8 mouse cellular contexts compared by ENCODE assay signal in genomic region chr13:55321434-55322129, GRCm38 (mm10). TPM values are rescaled to one million over a fixed set of nuclear protein-coding genes. Genes with fewer than 3 reads are reported as not detected.
A peak's percentile ranks its signal among the peaks of the same experiment; 100 is the strongest.
DNase-seq lines count a peak whose midpoint lies in the region; ATAC-seq and TF ChIP-seq lines count a peak whose summit lies in the region.

TSS of gene Rab24 (minus strand) at chr13:55321946.

- H3K4me2 ChIP-seq in forebrain, embryonic 15.5 days (replicated peaks) = peak within 1 kb of the TSS; percentile 96
- peak within 1 kb of the TSS; percentile 96 for H3K4me2 ChIP-seq in lung, embryonic 14.5 days

- H3K27me3 ChIP-seq in forebrain, embryonic 15.5 days = no peaks in the 10 kb centered on the region
- H3K27me3 ChIP-seq in lung, embryonic 14.5 days (ENCODE audit: insufficient read depth, low read length) = no peaks in the 10 kb centered on the region

- peaks cover 41% of the 10 kb centered on the region for H3K36me3 ChIP-seq in ES-E14 (ENCODE audit: control insufficient read depth, insufficient read depth, low read length, poor library complexity, severe bottlenecking)
- H3K36me3 ChIP-seq in forebrain, embryonic 15.5 days = peaks cover 50% of the 10 kb centered on the region
- peaks cover 68% of the 10 kb centered on the region for H3K36me3 ChIP-seq in lung, embryonic 14.5 days (ENCODE audit: insufficient read depth)

- peak within 1 kb of the TSS; percentile 91 for H3K9ac ChIP-seq in ES-E14 (ENCODE audit: insufficient read depth, low read depth, low read length, poor library complexity, severe bottlenecking)
- H3K9ac ChIP-seq in forebrain, embryonic 15.5 days (replicated peaks) = peak within 1 kb of the TSS; percentile 86
- peak within 1 kb of the TSS; percentile 91 for H3K9ac ChIP-seq in lung, embryonic 14.5 days

- in situ Hi-C loops in ES-E14 (cut with MboI; ENCODE audit: low sequenced_read_pairs in 2 of 2, unreplicated experiment in 2 of 2) = no loop called here

- ATAC-seq in forebrain, embryonic 15.5 days (replicated peaks) = peak; percentile 90
- ATAC-seq in lung, embryonic 14.5 days (ENCODE audit: insufficient read depth) = peak; percentile 92
- ATAC-seq in neutrophil, adult 5-6 weeks (ENCODE audit: extremely low read depth, insufficient number of reproducible peaks, low FRiP score, poor library complexity, severe bottlenecking) = peak; percentile 67

- peak within 1 kb of the TSS; percentile 72 for H3K27ac ChIP-seq in ES-E14 (ENCODE audit: insufficient read depth, low read depth, low read length, poor library complexity, severe bottlenecking)
- peak within 1 kb of the TSS; percentile 71 for H3K27ac ChIP-seq in forebrain, embryonic 15.5 days (replicated peaks)
- H3K27ac ChIP-seq in lung, embryonic 14.5 days (ENCODE audit: low read depth) = peak within 1 kb of the TSS; percentile 83

- under 1% methylated on average over 73 of the region's 73 CpGs for WGBS in forebrain, embryonic 15.5 days
- WGBS in lung, embryonic 14.5 days = under 1% methylated on average over 73 of the region's 73 CpGs

- peak within 1 kb of the TSS; percentile 92 to 97 for H3K4me3 ChIP-seq in ES-E14 (ENCODE audit: insufficient read depth in 1 of 2, low read depth in 1 of 2, low read length in 2 of 2, poor library complexity in 1 of 2, severe bottlenecking in 1 of 2)
- H3K4me3 ChIP-seq in forebrain, embryonic 15.5 days = peak within 1 kb of the TSS; percentile 73
- H3K4me3 ChIP-seq in lung, embryonic 14.5 days (ENCODE audit: low read depth, low read length) = peak within 1 kb of the TSS; percentile 91

- intact Hi-C loops in heart, postnatal 14 days (cut with DNase I) = no loop called here

- no peak for TF ChIP-seq CTCF in lung, embryonic 14.5 days (IDR thresholded peaks at IDR 0.05; ENCODE audit: low read depth)

- peak; percentile 73 for DNase-seq in ES-E14 (ENCODE audit: low read depth, low spot score)
- peak; percentile 88 for DNase-seq in cerebellum, adult 11-12 months
- peak; percentile 91 to 94 for DNase-seq in heart, postnatal 14 days
- peak; percentile 79 to 93 for DNase-seq in layer of hippocampus, adult 18-20 months (ENCODE audit: low spot score in 2 of 2)
- peak; percentile 97 for DNase-seq in lung, embryonic 14.5 days
- DNase-seq in testis, postnatal 14 days (ENCODE audit: low spot score) = peak; percentile 88

- H3K9me3 ChIP-seq in ES-E14 (ENCODE audit: control insufficient read depth, insufficient read depth, low read depth, low read length) = no peaks in the 10 kb centered on the region
- H3K9me3 ChIP-seq in forebrain, embryonic 15.5 days = no peaks in the 10 kb centered on the region
- H3K9me3 ChIP-seq in lung, embryonic 14.5 days (ENCODE audit: low read depth, low read length) = no peaks in the 10 kb centered on the region

- peaks cover 3 to 19% of the 10 kb centered on the region in 2 experiments; a peak in 3 of 4 replicates for H3K4me1 ChIP-seq in ES-E14 (ENCODE audit: control insufficient read depth in 2 of 2, insufficient read depth in 2 of 2, low read length in 2 of 2, poor library complexity in 1 of 2)
- peaks cover 30% of the 10 kb centered on the region for H3K4me1 ChIP-seq in forebrain, embryonic 15.5 days
- H3K4me1 ChIP-seq in lung, embryonic 14.5 days (ENCODE audit: insufficient read depth) = peaks cover 9% of the 10 kb centered on the region; the same call in 1 of the 2 replicates

TF ChIP-seq in ES-E14, 5 proteins besides CTCF, POLR2A, EP300 and RAD21:
- TF ChIP-seq ZNF384 (IDR thresholded peaks at IDR 0.05; ENCODE audit: low read depth, low read length) (no peak), HCFC1 (IDR thresholded peaks at IDR 0.05; ENCODE audit: borderline replicate concordance, insufficient read depth, low read length) (peak; percentile 54; the same call in 1 of the 2 replicates), ZC3H11A (IDR thresholded peaks at IDR 0.05; ENCODE audit: borderline replicate concordance, low read depth, low read length) (no peak), MAFK (IDR thresholded peaks at IDR 0.05; ENCODE audit: insufficient read depth, low read depth, low read length) (no peak)

RNA-seq across cellular contexts. Expression of gene Rab24, which starts in this region (rescaled TPM):
- 67.5 and 79.4 TPM in 2 replicates for total RNA-seq in ES-E14 (2012; rRNA removed)
- polyA plus RNA-seq in forebrain, embryonic 15.5 days (2015; fragmentation: Nextera tagmentation; extraction: Ambion mirVana) = 114 and 118 TPM in 2 replicates
- 10 to 100 TPM; 31.4 to 34.3 TPM for total RNA-seq in heart, postnatal 14 days (2021)
- total RNA-seq in layer of hippocampus, adult 18-20 months (2021) = 10 to 100 TPM; 79.1 to 82.6 TPM
- polyA plus RNA-seq in lung, embryonic 14.5 days (2014; fragmentation: Nextera tagmentation; extraction: Ambion mirVana) = 74.1 and 80.9 TPM in 2 replicates
- 60.8 and 61.9 TPM in 2 replicates for total RNA-seq in neutrophil, adult 5-6 weeks (2017)

Comparison
In these comparisons a context has a peak if more than half of its experiments do, and no peak if none do; other contexts are left out.
1. Peak in every context shown above with its lines: DNase-seq, ATAC-seq, H3K4me3 ChIP-seq and H3K27ac ChIP-seq.